Mouse (Mus musculus) forebrain, postnatal 0 days (tissue): ENCODE data around the gene Usp2. TPM values are rescaled to one million over a fixed set of nuclear protein-coding genes. Genes with fewer than 3 reads are reported as not detected.
A peak's percentile ranks its signal among the peaks of the same experiment; 100 is the strongest.

Source experiments
- ATAC-seq: fragments of 200-750 bp; cut with Nextera tagmentation; 2 replicates; pipeline ENCODE4 v1.8.0; 2017; ENCODE audit warnings: mild to moderate bottlenecking, moderate library complexity
- DNase-seq: peaks from one replicate; pipeline ENCODE4 v3.0.0-alpha.2; 2015
- H3K27ac ChIP-seq: fragments of 300-500 bp; sonication (generic); 2 replicates; pipeline ENCODE4 v1.5.1; 2014; ENCODE audit warnings: low read depth, mild to moderate bottlenecking, antibody characterized with exemption, low read length, moderate library complexity, mixed read lengths
- H3K27me3 ChIP-seq: fragments of 300-500 bp; sonication (generic); 2 replicates; pipeline ENCODE4 v1.6.1; 2014; ENCODE audit warnings: mild to moderate bottlenecking, low read length, mixed read lengths; ENCODE audit not compliant: insufficient read depth
- H3K36me3 ChIP-seq: fragments of 300-500 bp; sonication (generic); 2 replicates; pipeline ENCODE4 v1.6.1; 2014; ENCODE audit warnings: mild to moderate bottlenecking, moderate library complexity; ENCODE audit not compliant: insufficient read depth
- H3K4me1 ChIP-seq: fragments of 300-500 bp; sonication (generic); 2 replicates; pipeline ENCODE4 v1.6.1; 2014; ENCODE audit warnings: antibody characterized with exemption; ENCODE audit not compliant: insufficient read depth
- H3K4me2 ChIP-seq: fragments of 300-500 bp; sonication (generic); 2 replicates; pipeline ENCODE4 v1.6.1; 2014; ENCODE audit warnings: low read depth, mild to moderate bottlenecking, moderate library complexity
- H3K4me3 ChIP-seq: fragments of 300-500 bp; sonication (generic); 2 replicates; pipeline ENCODE4 v1.5.1; 2014; ENCODE audit warnings: low read depth, low read length, mixed read lengths
- H3K9ac ChIP-seq: fragments of 300-500 bp; sonication (generic); 2 replicates; pipeline ENCODE4 v1.6.1; 2014; ENCODE audit warnings: mild to moderate bottlenecking
- H3K9me3 ChIP-seq: fragments of 300-500 bp; sonication (generic); 2 replicates; pipeline ENCODE4 v1.6.1; 2016; ENCODE audit warnings: low read length
- CTCF ChIP-seq: sonication (generic); IDR thresholded peaks from 2 replicates; pipeline ENCODE4 v1.5.1; 2016; ENCODE audit warnings: antibody characterized with exemption, control low read depth, low read depth
- WGBS: fragments of 180-500 bp; shearing (Covaris S2); extraction: QIAGEN DNeasy Blood & Tissue Kit; methylation state at CpG from one replicate; pipeline ENCODE4 v1.1.7; 2014; 5-methylcytosine and 5-hydroxymethylcytosine counted together
- polyA plus RNA-seq: library from polyadenylated mRNA; unstranded; fragments of >200 nt; fragmentation: Nextera tagmentation; extraction: Ambion mirVana; gene quantifications from 2 replicates; pipeline ENCODE4 v1.2.1, GENCODE M21; 2015
- total RNA-seq: library from RNA; depleted of rRNA; stranded (reverse); fragments of >200 nt; gene quantifications from 2 replicates; pipeline ENCODE4 v1.2.3, GENCODE M21; 2014; rRNA removed

Gene Usp2
- total RNA-seq (10.5 and 16.6 TPM in 2 replicates), polyA plus RNA-seq (14.9 and 20.2 TPM in 2 replicates)

DNA sequence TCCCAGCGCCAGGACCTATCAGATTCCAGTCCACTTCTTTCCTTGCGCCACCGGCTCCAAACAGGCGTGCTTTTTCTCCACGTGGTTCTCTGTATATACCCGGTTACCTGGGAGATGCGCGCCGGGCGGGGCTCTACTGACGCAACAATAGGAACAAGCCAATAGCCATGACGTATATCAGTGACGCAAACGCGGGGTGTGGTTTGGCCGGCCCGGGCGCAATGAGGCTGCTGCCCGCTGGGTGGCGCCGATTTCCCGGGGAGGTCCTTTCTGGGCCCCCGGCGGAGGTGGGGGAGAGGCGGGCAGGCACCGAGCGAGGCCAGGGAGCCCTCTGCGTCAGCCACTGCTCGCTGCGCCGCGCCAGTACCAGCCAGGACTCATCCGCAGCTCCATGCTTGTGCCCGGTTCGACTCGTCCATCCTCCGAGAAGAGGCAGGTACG, at the start of gene Usp2:
Gene Usp2, plus strand, starts transcription at position 237 of the 441 bp plus-strand sequence.
- DNase-seq (peak; percentile 98), ATAC-seq (peak; percentile 99)
- Histone ChIP-seq H3K36me3 (no peaks in the 10 kb centered on the region), H3K27me3 (no peaks in the 10 kb centered on the region), H3K9ac (peak within 1 kb of the TSS; percentile 51), H3K4me1 (peaks cover 7% of the 10 kb centered on the region; the same call in 1 of the 2 replicates), H3K4me2 (peak within 1 kb of the TSS; percentile 95), H3K9me3 (no peaks in the 10 kb centered on the region), H3K4me3 (peak within 1 kb of the TSS; percentile 62), H3K27ac (no peak within 1 kb of the TSS)
- TF ChIP-seq CTCF: peak; percentile 91
- WGBS: under 1% methylated on average over 38 of the region's 38 CpGs

DNA sequence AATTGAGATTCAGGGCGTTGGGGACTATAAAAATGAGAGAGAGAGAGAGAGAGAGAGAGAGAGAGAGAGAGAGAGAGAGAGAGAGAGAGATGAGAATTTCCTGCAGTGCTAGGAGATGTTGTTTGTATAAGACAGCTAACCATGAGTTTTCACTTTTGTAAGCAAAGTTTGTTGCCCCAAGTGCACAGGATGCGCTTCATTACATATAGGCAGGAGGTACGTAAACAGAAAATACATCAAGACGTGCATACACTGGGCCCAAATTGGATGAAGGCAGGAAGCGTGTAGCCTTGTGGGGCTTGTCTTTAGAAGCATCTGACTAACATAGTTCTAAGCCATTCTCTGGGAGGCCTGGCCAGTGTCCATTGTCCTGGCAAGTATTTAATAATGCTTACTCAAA, 49.0 kb upstream of the Usp2 start:
- DNase-seq (no peak), ATAC-seq (no peak)
- no peak for TF ChIP-seq CTCF
- Histone ChIP-seq H3K4me1 (0 out of 2 replicates have a peak, but pooled peaks cover 4% of the 10 kb centered on the region), H3K4me3 (no peak overlapping the region), H3K4me2 (no peak overlapping the region), H3K9ac (no peak overlapping the region), H3K27ac (no peak overlapping the region), H3K9me3 (no peaks in the 10 kb centered on the region), H3K36me3 (no peaks in the 10 kb centered on the region), H3K27me3 (no peaks in the 10 kb centered on the region)
- 82% methylated on average over 5 of the region's 5 CpGs for WGBS

DNA sequence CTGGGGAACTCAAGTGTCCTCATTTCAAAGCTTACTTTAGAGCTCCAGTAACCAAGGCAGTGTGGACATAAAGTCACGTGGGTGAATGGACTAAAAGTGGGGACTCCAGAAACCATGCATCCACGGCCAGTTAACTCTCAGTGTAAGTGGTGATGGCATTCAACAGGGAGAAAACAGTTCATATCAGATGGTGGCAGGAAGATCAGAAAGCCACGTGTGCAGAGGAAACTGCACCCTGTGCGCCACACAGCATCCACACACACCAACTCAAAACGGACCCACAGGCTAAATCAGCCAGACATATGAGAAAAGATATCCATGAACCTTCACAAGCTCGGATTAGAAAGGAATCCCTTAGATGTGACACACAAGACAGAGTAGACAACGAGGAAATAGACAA, 46.8 kb upstream of the Usp2 start:
- no peaks in the 10 kb centered on the region for H3K27me3 ChIP-seq
- ATAC-seq: no peak
- H3K4me3 ChIP-seq: no peak overlapping the region
- H3K36me3 ChIP-seq: no peaks in the 10 kb centered on the region
- H3K4me2 ChIP-seq: no peak overlapping the region
- H3K9ac ChIP-seq: no peak overlapping the region
- 84% methylated on average over 7 of the region's 7 CpGs for WGBS
- no peak for DNase-seq
- no peaks in the 10 kb centered on the region for H3K9me3 ChIP-seq
- no peaks in the 10 kb centered on the region for H3K4me1 ChIP-seq
- TF ChIP-seq CTCF: no peak
- no peak overlapping the region for H3K27ac ChIP-seq

DNA sequence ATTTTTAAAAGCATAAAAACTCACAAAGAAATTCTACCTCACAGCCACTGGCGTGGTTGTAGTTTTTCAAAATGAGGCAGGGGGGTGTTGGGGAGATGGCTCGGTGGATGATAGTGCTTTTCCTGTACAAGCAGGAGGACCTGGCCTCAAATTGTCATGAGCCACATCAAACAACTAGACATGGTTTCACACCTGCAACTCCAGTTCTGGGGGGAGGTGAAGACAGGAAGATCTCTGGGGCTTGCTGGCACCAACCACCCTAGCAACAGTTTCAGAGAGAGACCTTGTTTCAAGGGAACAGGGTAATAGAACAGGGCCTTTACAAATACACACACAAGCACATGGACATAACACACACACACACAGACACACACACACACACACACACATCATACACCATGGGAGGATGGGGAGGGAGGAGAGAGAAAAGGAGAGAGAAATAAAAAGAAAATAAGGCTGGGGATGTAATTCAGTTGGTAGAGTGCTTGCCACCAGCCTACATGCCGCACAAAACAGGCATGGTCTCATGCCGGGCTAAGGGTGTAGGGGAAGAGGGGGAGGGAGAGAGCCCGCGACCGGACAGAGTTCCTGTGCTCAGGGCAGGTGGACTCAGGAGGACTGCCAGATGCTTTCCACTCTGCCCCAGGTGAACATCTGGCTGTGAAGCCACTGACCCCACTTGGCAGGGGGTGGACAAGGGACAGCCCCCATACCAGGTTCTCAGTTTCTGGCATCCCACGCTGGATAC, 44.5 kb upstream of the Usp2 start:
- H3K4me3 ChIP-seq: no peak overlapping the region
- 71% methylated on average over 8 of the region's 8 CpGs for WGBS

DNA sequence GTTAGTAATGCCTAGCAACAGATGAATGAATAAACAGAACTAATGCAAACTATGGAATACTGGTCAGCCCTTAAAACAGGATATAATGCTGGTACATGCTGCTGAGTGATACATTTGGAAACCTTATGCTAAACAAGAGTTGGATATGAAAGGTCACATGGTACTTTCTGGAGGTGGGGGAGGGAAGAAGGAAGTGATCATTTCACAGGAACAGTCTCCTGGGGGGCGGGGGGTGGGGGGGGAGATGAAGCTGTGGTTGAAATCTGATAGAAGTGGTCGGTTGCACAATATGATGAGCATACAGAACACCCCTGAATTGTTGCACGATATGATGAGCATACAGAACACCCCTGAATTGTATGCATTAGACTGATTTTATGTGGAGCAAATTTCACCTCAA, 42.7 kb upstream of the Usp2 start:
- H3K9ac ChIP-seq: no peak overlapping the region
- H3K27me3 ChIP-seq: no peaks in the 10 kb centered on the region
- no peaks in the 10 kb centered on the region for H3K36me3 ChIP-seq
- H3K27ac ChIP-seq: no peak overlapping the region
- ATAC-seq: no peak
- DNase-seq: no peak
- H3K4me3 ChIP-seq: no peak overlapping the region
- no peaks in the 10 kb centered on the region for H3K9me3 ChIP-seq
- H3K4me2 ChIP-seq: no peak overlapping the region
- 78% methylated on average over 3 of the region's 3 CpGs for WGBS
- H3K4me1 ChIP-seq: no peaks in the 10 kb centered on the region
- TF ChIP-seq CTCF: no peak

More for the DNA sequence above, 44.5 kb upstream of the Usp2 start:
- no peak for ATAC-seq
- Histone ChIP-seq H3K9ac (no peak overlapping the region), H3K27ac (no peak overlapping the region), H3K36me3 (no peaks in the 10 kb centered on the region), H3K4me2 (no peak overlapping the region), H3K27me3 (no peaks in the 10 kb centered on the region), H3K9me3 (no peaks in the 10 kb centered on the region), H3K4me1 (no peaks in the 10 kb centered on the region)
- no peak for DNase-seq
- no peak for TF ChIP-seq CTCF

DNA sequence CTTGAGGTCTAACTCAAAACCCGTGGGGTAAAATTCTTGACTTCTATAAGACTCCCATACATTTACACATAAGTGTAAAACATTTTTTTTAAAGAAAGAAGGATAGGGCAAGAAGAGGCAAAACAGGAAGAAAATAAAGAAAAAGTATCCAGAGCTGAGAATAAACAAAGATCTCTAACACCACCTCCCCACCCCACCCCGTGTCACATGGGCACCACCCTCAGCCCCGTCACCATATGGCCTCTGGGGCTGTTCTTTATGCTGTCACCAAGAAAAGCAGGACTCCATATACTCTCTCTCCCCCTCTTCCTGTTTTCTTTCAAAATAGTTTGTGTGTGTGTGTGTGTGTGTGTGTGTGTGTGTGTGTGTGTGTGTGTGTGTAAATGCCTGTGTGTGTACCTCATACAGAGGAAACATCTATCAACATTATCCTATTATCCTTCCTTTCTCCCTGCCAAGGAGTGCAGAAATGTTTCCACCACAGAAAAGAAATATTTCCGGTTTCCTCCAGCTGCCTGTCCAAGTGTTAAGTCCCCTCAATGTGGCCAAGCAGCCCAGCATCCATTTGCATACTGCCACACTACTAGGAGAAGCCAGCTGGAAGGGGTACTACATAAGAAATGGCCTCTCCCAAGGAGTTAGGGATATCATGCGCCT, 37.1 kb upstream of the Usp2 start:
- no peak overlapping the region for H3K4me2 ChIP-seq
- H3K27me3 ChIP-seq: no peaks in the 10 kb centered on the region
- H3K4me1 ChIP-seq: no peaks in the 10 kb centered on the region
- no peak overlapping the region for H3K4me3 ChIP-seq
- H3K27ac ChIP-seq: no peak overlapping the region
- H3K9me3 ChIP-seq: no peaks in the 10 kb centered on the region
- WGBS: 63% methylated on average over 5 of the region's 5 CpGs
- DNase-seq (no peak), ATAC-seq (no peak)
- H3K36me3 ChIP-seq: no peaks in the 10 kb centered on the region
- TF ChIP-seq CTCF: no peak
- no peak overlapping the region for H3K9ac ChIP-seq

DNA sequence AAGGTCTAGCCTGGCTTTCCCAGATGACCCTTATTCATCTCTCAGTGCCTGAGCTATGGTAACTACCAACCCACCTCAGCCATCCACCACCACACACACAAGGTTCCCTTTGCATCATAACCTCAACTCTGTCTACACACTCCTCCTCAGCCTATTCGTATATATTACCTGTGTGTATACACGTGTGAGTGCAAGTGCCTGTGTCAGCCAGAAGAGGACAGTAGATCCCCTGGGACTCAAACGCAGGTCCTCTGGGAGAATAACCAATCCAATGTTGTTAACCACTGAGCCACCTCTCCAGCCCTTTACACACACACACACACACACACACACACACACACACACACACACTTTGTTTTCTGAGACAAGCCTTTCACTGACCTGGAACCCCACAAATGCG, 36.2 kb upstream of the Usp2 start:
- DNase-seq (no peak), ATAC-seq (no peak)
- 91% methylated on average over 4 of the region's 4 CpGs for WGBS
- Histone ChIP-seq H3K27me3 (no peaks in the 10 kb centered on the region), H3K9me3 (no peaks in the 10 kb centered on the region), H3K36me3 (no peaks in the 10 kb centered on the region), H3K4me1 (no peaks in the 10 kb centered on the region), H3K9ac (no peak overlapping the region), H3K4me3 (no peak overlapping the region), H3K4me2 (no peak overlapping the region), H3K27ac (no peak overlapping the region)
- no peak for TF ChIP-seq CTCF
